Comparison of ENCODE assay signal across 8 mouse cellular contexts in the genomic region with DNA sequence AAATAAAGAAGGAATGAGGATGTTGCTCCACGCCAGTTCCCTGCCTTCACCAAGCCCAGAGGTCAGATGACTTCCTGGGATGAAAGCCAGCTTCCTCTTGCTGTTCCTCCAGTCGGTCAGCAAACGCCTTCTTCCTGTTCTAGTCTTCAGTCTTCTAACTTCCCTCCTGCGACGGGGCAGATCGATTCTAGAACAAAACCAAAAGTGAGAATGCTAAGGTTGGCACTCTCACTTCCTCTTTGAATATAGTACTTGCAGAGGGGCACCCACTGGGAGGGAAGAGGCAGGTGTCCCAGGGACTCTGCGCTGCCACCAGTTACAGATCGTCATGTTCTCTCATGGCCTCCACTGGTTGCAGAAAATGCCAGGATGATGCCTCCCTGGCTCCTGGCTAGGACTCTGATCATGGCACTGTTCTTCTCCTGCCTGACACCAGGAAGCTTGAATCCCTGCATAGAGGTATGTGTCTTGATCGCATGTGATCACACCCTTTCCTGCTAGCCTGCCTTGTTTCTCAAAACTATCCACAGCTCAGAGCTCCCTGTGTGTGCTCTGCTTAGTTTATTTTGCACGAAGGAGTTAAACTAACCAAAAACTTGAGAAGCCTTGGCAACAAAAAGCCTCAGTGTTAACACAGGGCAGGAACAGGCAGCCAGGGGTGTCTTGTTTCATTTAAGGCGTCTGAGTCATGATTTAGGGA. TPM values are rescaled to one million over a fixed set of nuclear protein-coding genes. Genes with fewer than 3 reads are reported as not detected.
A peak's percentile ranks its signal among the peaks of the same experiment; 100 is the strongest.
DNase-seq lines count a peak whose midpoint lies in the region; ATAC-seq and TF ChIP-seq lines count a peak whose summit lies in the region.

Tlr4 (plus strand) TSS at position 122 of the 700 bp plus-strand sequence.

- WGBS in embryonic facial prominence, embryonic 11.5 days = 59% methylated on average over 11 of the region's 11 CpGs
- 46% methylated on average over 11 of the region's 11 CpGs for WGBS in heart, embryonic 13.5 days
- WGBS in liver, embryonic 14.5 days (ENCODE audit: insufficient replicate concordance) = 18% methylated on average over 11 of the region's 11 CpGs
- WGBS in midbrain, embryonic 10.5 days = 76% methylated on average over 11 of the region's 11 CpGs

- H3K4me2 ChIP-seq in embryonic facial prominence, embryonic 11.5 days (ENCODE audit: low read depth, low read length) = no peak within 1 kb of the TSS
- peak within 1 kb of the TSS; percentile 63 for H3K4me2 ChIP-seq in heart, embryonic 13.5 days
- H3K4me2 ChIP-seq in liver, embryonic 14.5 days (ENCODE audit: low read depth) = no peak within 1 kb of the TSS; the same call in 1 of the 2 replicates

- peak; percentile 75 for DNase-seq in 3134 (ENCODE audit: extremely low read depth, insufficient read length, low spot score)
- DNase-seq in T-cell, adult 2 months (ENCODE audit: low spot score) = peak; percentile 0
- no peak for DNase-seq in embryonic facial prominence, embryonic 11.5 days (ENCODE audit: low spot score)
- peak; percentile 79 to 89 for DNase-seq in kidney, postnatal 36 days
- DNase-seq in liver, embryonic 14.5 days (ENCODE audit: low read depth in 3 of 3, low spot score in 3 of 3) = peak; percentile 9 to 28 (median 22)
- peak; percentile 42 for DNase-seq in ovary, postnatal 36 days (ENCODE audit: low spot score)
- no peak for DNase-seq in midbrain, embryonic 10.5 days (ENCODE audit: low spot score)

- no peak within 1 kb of the TSS for H3K27ac ChIP-seq in embryonic facial prominence, embryonic 11.5 days (replicated peaks; ENCODE audit: low read depth, low read length)
- H3K27ac ChIP-seq in heart, embryonic 13.5 days (replicated peaks) = peak within 1 kb of the TSS; percentile 86
- H3K27ac ChIP-seq in liver, embryonic 14.5 days = no peak within 1 kb of the TSS
- H3K27ac ChIP-seq in midbrain, embryonic 10.5 days (replicated peaks) = no peak within 1 kb of the TSS; the same call in 1 of the 2 replicates

- H3K4me1 ChIP-seq in embryonic facial prominence, embryonic 11.5 days (ENCODE audit: control insufficient read depth, insufficient read depth, low read length) = no peaks in the 10 kb centered on the region
- H3K4me1 ChIP-seq in heart, embryonic 13.5 days = peaks cover 25% of the 10 kb centered on the region
- peaks cover 0 to 2% of the 10 kb centered on the region in 2 experiments; a peak in 1 of 4 replicates for H3K4me1 ChIP-seq in liver, embryonic 14.5 days (replicated peaks; ENCODE audit: control insufficient read depth in 2 of 2, insufficient read depth in 2 of 2, low read length in 1 of 2)
- no peaks in the 10 kb centered on the region for H3K4me1 ChIP-seq in midbrain, embryonic 10.5 days

- H3K4me3 ChIP-seq in embryonic facial prominence, embryonic 11.5 days (ENCODE audit: low read depth, low read length) = no peak within 1 kb of the TSS
- peak within 1 kb of the TSS; percentile 41 for H3K4me3 ChIP-seq in heart, embryonic 13.5 days
- H3K4me3 ChIP-seq in liver, embryonic 14.5 days (ENCODE audit: insufficient read depth in 1 of 2, low read depth in 2 of 2, low read length in 2 of 2) = peak within 1 kb of the TSS; percentile 29 to 51
- H3K4me3 ChIP-seq in midbrain, embryonic 10.5 days = no peak within 1 kb of the TSS

- TF ChIP-seq EP300 in liver, embryonic 14.5 days (IDR thresholded peaks at IDR 0.05; ENCODE audit: low read depth) = 0 out of 2 replicates have a peak, but pooled peaks have one; percentile 8

- no peaks in the 10 kb centered on the region for H3K27me3 ChIP-seq in embryonic facial prominence, embryonic 11.5 days (ENCODE audit: control insufficient read depth, insufficient read depth, low read length)
- no peaks in the 10 kb centered on the region for H3K27me3 ChIP-seq in heart, embryonic 13.5 days (replicated peaks)
- no peaks in the 10 kb centered on the region for H3K27me3 ChIP-seq in liver, embryonic 14.5 days (ENCODE audit: control insufficient read depth, insufficient read depth, low read length)
- H3K27me3 ChIP-seq in midbrain, embryonic 10.5 days (ENCODE audit: low read depth, poor library complexity, severe bottlenecking) = no peaks in the 10 kb centered on the region

- no peak within 1 kb of the TSS for H3K9ac ChIP-seq in embryonic facial prominence, embryonic 11.5 days (replicated peaks; ENCODE audit: low read length)
- H3K9ac ChIP-seq in heart, embryonic 13.5 days = peak within 1 kb of the TSS; percentile 66
- H3K9ac ChIP-seq in liver, embryonic 14.5 days (replicated peaks) = no peak within 1 kb of the TSS

- no peaks in the 10 kb centered on the region for H3K9me3 ChIP-seq in embryonic facial prominence, embryonic 11.5 days (replicated peaks; ENCODE audit: control insufficient read depth, low read length)
- no peaks in the 10 kb centered on the region for H3K9me3 ChIP-seq in heart, embryonic 13.5 days
- no peaks in the 10 kb centered on the region for H3K9me3 ChIP-seq in liver, embryonic 14.5 days (ENCODE audit: control insufficient read depth, low read length)
- H3K9me3 ChIP-seq in midbrain, embryonic 10.5 days (replicated peaks) = no peaks in the 10 kb centered on the region

- H3K36me3 ChIP-seq in embryonic facial prominence, embryonic 11.5 days (replicated peaks; ENCODE audit: control insufficient read depth, insufficient read depth, low read depth, low read length) = no peaks in the 10 kb centered on the region
- H3K36me3 ChIP-seq in heart, embryonic 13.5 days = no peaks in the 10 kb centered on the region
- H3K36me3 ChIP-seq in liver, embryonic 14.5 days (replicated peaks; ENCODE audit: control insufficient read depth, insufficient read depth, low read depth) = no peaks in the 10 kb centered on the region
- H3K36me3 ChIP-seq in midbrain, embryonic 10.5 days = no peaks in the 10 kb centered on the region

- ATAC-seq in embryonic facial prominence, embryonic 11.5 days (replicated peaks; ENCODE audit: insufficient number of reproducible peaks, low FRiP score, low TSS enrichment, low read depth) = 0 out of 2 replicates have a peak, but pooled peaks have one; percentile 48
- no peak; the same call in 1 of the 2 replicates for ATAC-seq in heart, embryonic 13.5 days (ENCODE audit: extremely low read depth, insufficient number of reproducible peaks, low FRiP score, low TSS enrichment)
- ATAC-seq in liver, embryonic 14.5 days (ENCODE audit: insufficient read depth) = peak; percentile 31; the same call in 1 of the 2 replicates

- no peak for TF ChIP-seq CTCF in liver, embryonic 14.5 days (IDR thresholded peaks at IDR 0.05; ENCODE audit: low read depth)

RNA-seq across cellular contexts. Expression of gene Tlr4, which starts in this region (rescaled TPM):
- polyA plus RNA-seq in embryonic facial prominence, embryonic 11.5 days (2014; fragmentation: Nextera tagmentation; extraction: Ambion mirVana) = 0.90 and 0.98 TPM in 2 replicates
- polyA plus RNA-seq in heart, embryonic 13.5 days (2015; fragmentation: Nextera tagmentation; extraction: Ambion mirVana) = 2.1 and 2.3 TPM in 2 replicates
- 0.41 and 0.68 TPM in 2 replicates for polyA plus RNA-seq in liver, embryonic 14.5 days (2012; rRNA removed)
- polyA plus RNA-seq in liver, embryonic 14.5 days (2014; fragmentation: Nextera tagmentation; extraction: Ambion mirVana) = 1.8 and 2.5 TPM in 2 replicates
- 0.79 and 0.93 TPM in 2 replicates for polyA plus RNA-seq in midbrain, embryonic 10.5 days (2016; fragmentation: Nextera tagmentation; extraction: Ambion mirVana)

Comparison
In these comparisons a context has a peak if more than half of its experiments do, and no peak if none do; other contexts are left out.
1. Peak in ATAC-seq in embryonic facial prominence, embryonic 11.5 days; RNA of the gene not detected or under 1 TPM.
2. DNase-seq: peak in 3134 (single experiment), T-cell, adult 2 months (single experiment), kidney, postnatal 36 days (2 of 2), liver, embryonic 14.5 days (3 of 3) and ovary, postnatal 36 days (single experiment); none in embryonic facial prominence, embryonic 11.5 days (single experiment) and midbrain, embryonic 10.5 days (single experiment).
3. H3K4me3 ChIP-seq: peak in heart, embryonic 13.5 days (single experiment) and liver, embryonic 14.5 days (2 of 2); none in embryonic facial prominence, embryonic 11.5 days (single experiment) and midbrain, embryonic 10.5 days (single experiment).